Mouse (Mus musculus): ENCODE results near the gene Caml. TPM values are rescaled to one million over a fixed set of nuclear protein-coding genes. Genes with fewer than 3 reads are reported as not detected.

Gene Caml
- polyA plus RNA-seq, 1 experiment from 2014 or later, result 99.3 TPM

Other genes starting within 250 kb of the Caml start
- gene Slc34a1, start 224.8 kb upstream of the Caml start, polyA plus RNA-seq (2014; fragmentation: Nextera tagmentation; extraction: Ambion mirVana), result not detected in 2 replicates
- gene Pfn3, start 207.8 kb upstream of the Caml start, polyA plus RNA-seq (2014; fragmentation: Nextera tagmentation; extraction: Ambion mirVana), result 0.59 TPM in 1 of 2 replicates, not detected in the other
- gene F12, start 196.2 kb upstream of the Caml start, polyA plus RNA-seq (2014; fragmentation: Nextera tagmentation; extraction: Ambion mirVana), result not detected in 2 replicates
- gene Grk6, start 177.9 kb upstream of the Caml start, polyA plus RNA-seq (2014; fragmentation: Nextera tagmentation; extraction: Ambion mirVana), result 41.8 and 44.0 TPM in 2 replicates
- gene Prr7, start 158.7 kb upstream of the Caml start, polyA plus RNA-seq (2014; fragmentation: Nextera tagmentation; extraction: Ambion mirVana), result 7.0 and 34.3 TPM in 2 replicates
- gene Dbn1, start 134.9 kb upstream of the Caml start, polyA plus RNA-seq (2014; fragmentation: Nextera tagmentation; extraction: Ambion mirVana), result 509 and 557 TPM in 2 replicates
- gene Pdlim7, start 109.3 kb upstream of the Caml start, polyA plus RNA-seq (2014; fragmentation: Nextera tagmentation; extraction: Ambion mirVana), result 126 and 154 TPM in 2 replicates
- 3.4 and 4.0 TPM in 2 replicates for gene Dok3, start 93.7 kb upstream of the Caml start, polyA plus RNA-seq (2014; fragmentation: Nextera tagmentation; extraction: Ambion mirVana)
- gene Ddx41, start 86.3 kb upstream of the Caml start, polyA plus RNA-seq (2014; fragmentation: Nextera tagmentation; extraction: Ambion mirVana), result 56.2 and 57.6 TPM in 2 replicates
- gene Fam193b, start 51.9 kb upstream of the Caml start, polyA plus RNA-seq (2014; fragmentation: Nextera tagmentation; extraction: Ambion mirVana), result 50.0 and 57.6 TPM in 2 replicates
- gene Tmed9, start 49.3 kb upstream of the Caml start, polyA plus RNA-seq (2014; fragmentation: Nextera tagmentation; extraction: Ambion mirVana), result 61.3 and 126 TPM in 2 replicates
- gene B4galt7, start 23.1 kb upstream of the Caml start, polyA plus RNA-seq (2014; fragmentation: Nextera tagmentation; extraction: Ambion mirVana), result 24.5 and 28.8 TPM in 2 replicates
- gene Ddx46, start 12.0 kb downstream of the Caml start, polyA plus RNA-seq (2014; fragmentation: Nextera tagmentation; extraction: Ambion mirVana), result 29.3 and 32.1 TPM in 2 replicates
- 78.7 and 98.2 TPM in 2 replicates for gene B230219D22Rik, start 70.1 kb downstream of the Caml start, polyA plus RNA-seq (2014; fragmentation: Nextera tagmentation; extraction: Ambion mirVana)
- gene Txndc15, start 91.6 kb downstream of the Caml start, polyA plus RNA-seq (2014; fragmentation: Nextera tagmentation; extraction: Ambion mirVana), result 134 and 143 TPM in 2 replicates
- 15.4 and 21.2 TPM in 2 replicates for gene Pcbd2, start 104.4 kb downstream of the Caml start, polyA plus RNA-seq (2014; fragmentation: Nextera tagmentation; extraction: Ambion mirVana)
- not detected in 2 replicates for gene Catsper3, start 161.6 kb downstream of the Caml start, polyA plus RNA-seq (2014; fragmentation: Nextera tagmentation; extraction: Ambion mirVana)
- 3.2 and 3.3 TPM in 2 replicates for gene Pitx1, start 213.2 kb downstream of the Caml start, polyA plus RNA-seq (2014; fragmentation: Nextera tagmentation; extraction: Ambion mirVana)

Data from midbrain, embryonic 14.5 days (tissue).